Comparison of ENCODE assay signal across 15 mouse cellular contexts in genomic region chr11:107759516-107759915, GRCm38 (mm10). TPM values are rescaled to one million over a fixed set of nuclear protein-coding genes. Genes with fewer than 3 reads are reported as not detected.
DNase-seq lines count a peak whose midpoint lies in the region; ATAC-seq and TF ChIP-seq lines count a peak whose summit lies in the region.
"Had no signal": no experiment of that assay in that cellular context is flagged by ENCODE, and none has a peak within 500 bp of the region (broad histone marks: within the 10 kb centered on the region; RNA-seq: fewer than 3 reads in every experiment).

No protein-coding gene starts in this region.

- no peak for ATAC-seq in hindbrain, embryonic 14.5 days (ENCODE audit: low FRiP score)
- no peak for ATAC-seq in neural tube, embryonic 13.5 days (ENCODE audit: low read depth)
- no peak for ATAC-seq in forebrain, embryonic 14.5 days
- ATAC-seq in midbrain, postnatal 0 days (ENCODE audit: low FRiP score), result no peak
- ATAC-seq in liver, embryonic 11.5 days (replicated peaks; ENCODE audit: low FRiP score), result no peak

- peak overlapping the region; percentile 63 for H3K27ac ChIP-seq in hindbrain, embryonic 14.5 days
- no peak overlapping the region for H3K27ac ChIP-seq in hindbrain, embryonic 10.5 days
- peak overlapping the region; percentile 82 for H3K27ac ChIP-seq in neural tube, embryonic 13.5 days (replicated peaks)
- peak overlapping the region; percentile 16; the same call in 1 of the 2 replicates for H3K27ac ChIP-seq in forebrain, embryonic 14.5 days (ENCODE audit: low read depth, low read length)
- H3K27ac ChIP-seq in midbrain, postnatal 0 days (ENCODE audit: low read depth, low read length), result 0 out of 2 replicates have a peak overlapping the region, but pooled peaks have one; percentile 38
- no peak overlapping the region for H3K27ac ChIP-seq in liver, embryonic 11.5 days (ENCODE audit: low read depth, low read length)

- H3K4me3 ChIP-seq in hindbrain, embryonic 14.5 days (replicated peaks; ENCODE audit: low read length), result no peak overlapping the region
- H3K4me3 ChIP-seq in hindbrain, embryonic 10.5 days, result no peak overlapping the region
- H3K4me3 ChIP-seq in neural tube, embryonic 13.5 days, result no peak overlapping the region
- H3K4me3 ChIP-seq in forebrain, embryonic 14.5 days (ENCODE audit: low read depth, low read length), result no peak overlapping the region
- no peak overlapping the region for H3K4me3 ChIP-seq in midbrain, postnatal 0 days (ENCODE audit: low read depth, low read length)
- H3K4me3 ChIP-seq in liver, embryonic 11.5 days (ENCODE audit: low read depth, low read length), result no peak overlapping the region

- H3K4me1 ChIP-seq in hindbrain, embryonic 14.5 days (replicated peaks; ENCODE audit: control insufficient read depth, insufficient read depth, low read length), result peaks cover 54% of the 10 kb centered on the region
- H3K4me1 ChIP-seq in hindbrain, embryonic 10.5 days (replicated peaks), result peaks cover 39% of the 10 kb centered on the region
- peaks cover 56% of the 10 kb centered on the region for H3K4me1 ChIP-seq in neural tube, embryonic 13.5 days (replicated peaks)
- H3K4me1 ChIP-seq in forebrain, embryonic 14.5 days (ENCODE audit: control insufficient read depth, insufficient read depth, low read length), result peaks cover 40% of the 10 kb centered on the region
- peaks cover 18% of the 10 kb centered on the region for H3K4me1 ChIP-seq in midbrain, postnatal 0 days (ENCODE audit: insufficient read depth, low read length)
- H3K4me1 ChIP-seq in liver, embryonic 11.5 days (replicated peaks; ENCODE audit: control insufficient read depth, insufficient read depth, low read length), result no peaks in the 10 kb centered on the region

- no peak overlapping the region for H3K4me2 ChIP-seq in hindbrain, embryonic 14.5 days (replicated peaks)
- no peak overlapping the region for H3K4me2 ChIP-seq in neural tube, embryonic 13.5 days
- no peak overlapping the region for H3K4me2 ChIP-seq in forebrain, embryonic 14.5 days (ENCODE audit: low read length)
- no peak overlapping the region for H3K4me2 ChIP-seq in midbrain, postnatal 0 days (ENCODE audit: low read depth, low read length, poor library complexity, severe bottlenecking)
- no peak overlapping the region for H3K4me2 ChIP-seq in liver, embryonic 11.5 days

- 69% methylated on average over 9 of the region's 9 CpGs for WGBS in hindbrain, embryonic 14.5 days
- WGBS in hindbrain, embryonic 10.5 days, result 81% methylated on average over 9 of the region's 9 CpGs
- WGBS in neural tube, embryonic 13.5 days, result 80% methylated on average over 9 of the region's 9 CpGs
- WGBS in forebrain, embryonic 14.5 days, result 43% methylated on average over 9 of the region's 9 CpGs
- WGBS in midbrain, postnatal 0 days, result 63% methylated on average over 9 of the region's 9 CpGs
- 76% methylated on average over 9 of the region's 9 CpGs for WGBS in liver, embryonic 11.5 days

- no peak for DNase-seq in hindbrain, embryonic 14.5 days (ENCODE audit: low spot score)
- DNase-seq in hindbrain, embryonic 10.5 days (ENCODE audit: low spot score), result no peak
- no peak for DNase-seq in neural tube, embryonic 10.5 days (ENCODE audit: extremely low spot score, low spot score)
- DNase-seq in forebrain, embryonic 14.5 days (ENCODE audit: low spot score), result no peak
- peak; percentile 48 for DNase-seq in midbrain, postnatal 0 days (ENCODE audit: low spot score)
- DNase-seq in adrenal gland, adult 8-10 months, result no peak
- no peak for DNase-seq in liver, embryonic 11.5 days (ENCODE audit: low spot score)
- DNase-seq: cerebellum, adult 9-10 months; embryo, embryonic 11 days; kidney, adult 9 months; lung, adult 18-20 months; lung, postnatal 4 days; right cerebral cortex, postnatal 4 days had no signal

- H3K9me3 ChIP-seq in hindbrain, embryonic 14.5 days (ENCODE audit: control insufficient read depth, low read length), result no peaks in the 10 kb centered on the region
- no peaks in the 10 kb centered on the region for H3K9me3 ChIP-seq in hindbrain, embryonic 10.5 days
- H3K9me3 ChIP-seq in neural tube, embryonic 13.5 days, result no peaks in the 10 kb centered on the region
- H3K9me3 ChIP-seq in forebrain, embryonic 14.5 days (replicated peaks; ENCODE audit: control insufficient read depth, low read length), result no peaks in the 10 kb centered on the region
- no peaks in the 10 kb centered on the region for H3K9me3 ChIP-seq in midbrain, postnatal 0 days (ENCODE audit: low read length)
- H3K9me3 ChIP-seq in liver, embryonic 11.5 days (ENCODE audit: control insufficient read depth, low read length), result no peaks in the 10 kb centered on the region

- H3K27me3 ChIP-seq in hindbrain, embryonic 14.5 days (ENCODE audit: control insufficient read depth, insufficient read depth, low read length), result no peaks in the 10 kb centered on the region
- H3K27me3 ChIP-seq in hindbrain, embryonic 10.5 days (ENCODE audit: insufficient read depth, poor library complexity, severe bottlenecking), result 0 out of 2 replicates have a peak, but pooled peaks cover 6% of the 10 kb centered on the region
- no peaks in the 10 kb centered on the region for H3K27me3 ChIP-seq in neural tube, embryonic 13.5 days
- H3K27me3 ChIP-seq in forebrain, embryonic 14.5 days (replicated peaks; ENCODE audit: control insufficient read depth, insufficient read depth, low read length), result no peaks in the 10 kb centered on the region
- H3K27me3 ChIP-seq in midbrain, postnatal 0 days (ENCODE audit: insufficient read depth, low read length), result no peaks in the 10 kb centered on the region
- H3K27me3 ChIP-seq in liver, embryonic 11.5 days (replicated peaks; ENCODE audit: control insufficient read depth, insufficient read depth, low read length), result no peaks in the 10 kb centered on the region

- H3K9ac ChIP-seq in hindbrain, embryonic 14.5 days, result no peak overlapping the region
- H3K9ac ChIP-seq in neural tube, embryonic 13.5 days, result no peak overlapping the region
- H3K9ac ChIP-seq in forebrain, embryonic 14.5 days (ENCODE audit: low read length), result no peak overlapping the region
- H3K9ac ChIP-seq in midbrain, postnatal 0 days (replicated peaks; ENCODE audit: low read length, poor library complexity, severe bottlenecking), result no peak overlapping the region
- H3K9ac ChIP-seq in liver, embryonic 11.5 days (ENCODE audit: low read depth, low read length), result no peak overlapping the region

- TF ChIP-seq CTCF in midbrain, postnatal 0 days (IDR thresholded peaks at IDR 0.05), result no peak

- peaks cover 4% of the 10 kb centered on the region; the same call in 1 of the 2 replicates for H3K36me3 ChIP-seq in hindbrain, embryonic 14.5 days (replicated peaks; ENCODE audit: control insufficient read depth, insufficient read depth)
- H3K36me3 ChIP-seq in hindbrain, embryonic 10.5 days, result peaks cover 10% of the 10 kb centered on the region; the same call in 1 of the 2 replicates
- H3K36me3 ChIP-seq in neural tube, embryonic 13.5 days, result peaks cover 12% of the 10 kb centered on the region; the same call in 1 of the 2 replicates
- peaks cover 3% of the 10 kb centered on the region; the same call in 1 of the 2 replicates for H3K36me3 ChIP-seq in forebrain, embryonic 14.5 days (ENCODE audit: control insufficient read depth, insufficient read depth, low read length)
- peaks cover 3% of the 10 kb centered on the region; the same call in 1 of the 2 replicates for H3K36me3 ChIP-seq in midbrain, postnatal 0 days (ENCODE audit: insufficient read depth, low read length)
- H3K36me3 ChIP-seq in liver, embryonic 11.5 days (ENCODE audit: control insufficient read depth, insufficient read depth, low read length), result no peaks in the 10 kb centered on the region

RNA-seq across cellular contexts. Expression of gene Cacng4, which starts 34.8 kb away (rescaled TPM):
- 58.2 and 63.1 TPM in 2 replicates for polyA plus RNA-seq in hindbrain, embryonic 14.5 days (2014; fragmentation: Nextera tagmentation; extraction: Ambion mirVana)
- 8.9 and 15.7 TPM in 2 replicates for polyA plus RNA-seq in hindbrain, embryonic 10.5 days (2016; fragmentation: Nextera tagmentation; extraction: Ambion mirVana)
- polyA plus RNA-seq in neural tube, embryonic 13.5 days (2015; fragmentation: Nextera tagmentation; extraction: Ambion mirVana), result 39.1 and 43.2 TPM in 2 replicates
- polyA plus RNA-seq in forebrain, embryonic 14.5 days (2014; fragmentation: Nextera tagmentation; extraction: Ambion mirVana), result 35.4 and 40.8 TPM in 2 replicates
- 112 TPM in 2 replicates for total RNA-seq in midbrain, postnatal 0 days (2014; rRNA removed)
- 58.4 and 61.7 TPM in 2 replicates for polyA plus RNA-seq in midbrain, postnatal 0 days (2015; fragmentation: Nextera tagmentation; extraction: Ambion mirVana)
- total RNA-seq in adrenal gland, adult 8-10 months (2022), result 1 to 10 TPM in 3 of 4 experiments, under 1 TPM in 1; 0.84 to 2.1 (median 1.3) TPM
- 0.97 and 1.3 TPM in 2 replicates for polyA plus RNA-seq in liver, embryonic 11.5 days (2014; fragmentation: Nextera tagmentation; extraction: Ambion mirVana)
- total RNA-seq: hematopoietic stem cell, adult 5-6 weeks had no signal

RNA-seq across cellular contexts. Expression of gene Cacng1, which starts 43.2 kb away (rescaled TPM):
- polyA plus RNA-seq in hindbrain, embryonic 14.5 days (2014; fragmentation: Nextera tagmentation; extraction: Ambion mirVana), result 0.17 and 0.52 TPM in 2 replicates
- 0.16 and 0.26 TPM in 2 replicates for polyA plus RNA-seq in hindbrain, embryonic 10.5 days (2016; fragmentation: Nextera tagmentation; extraction: Ambion mirVana)
- 0.61 and 1.0 TPM in 2 replicates for polyA plus RNA-seq in neural tube, embryonic 13.5 days (2015; fragmentation: Nextera tagmentation; extraction: Ambion mirVana)
- polyA plus RNA-seq in forebrain, embryonic 14.5 days (2014; fragmentation: Nextera tagmentation; extraction: Ambion mirVana), result 0.14 and 0.28 TPM in 2 replicates
- 0.94 and 1.8 TPM in 2 replicates for total RNA-seq in midbrain, postnatal 0 days (2014; rRNA removed)
- 1.1 and 1.2 TPM in 2 replicates for polyA plus RNA-seq in midbrain, postnatal 0 days (2015; fragmentation: Nextera tagmentation; extraction: Ambion mirVana)
- total RNA-seq in adrenal gland, adult 8-10 months (2022), result under 1 TPM in 2 of 4 experiments, not detected in 2; 0.21 to 0.28 TPM
- not detected in 2 replicates for polyA plus RNA-seq in liver, embryonic 11.5 days (2014; fragmentation: Nextera tagmentation; extraction: Ambion mirVana)
- total RNA-seq: hematopoietic stem cell, adult 5-6 weeks had no signal

Comparison
In these comparisons a context has a peak if more than half of its experiments do, and no peak if none do; other contexts are left out.
1. H3K27ac ChIP-seq: peak in hindbrain, embryonic 14.5 days (single experiment), neural tube, embryonic 13.5 days (single experiment), forebrain, embryonic 14.5 days (single experiment) and midbrain, postnatal 0 days (single experiment); none in hindbrain, embryonic 10.5 days (single experiment) and liver, embryonic 11.5 days (single experiment).